Mouse (Mus musculus) ES-E14 (cell line): Measurements from ENCODE around the gene Arl8b.

Experiments used
- CHD2 ChIP-seq: IDR thresholded peaks from 2 replicates; pipeline ENCODE4 v1.6.1; 2014; ENCODE audit warnings: mild to moderate bottlenecking, low read depth, low read length, inconsistent platforms
- HCFC1 ChIP-seq: IDR thresholded peaks from 2 replicates; pipeline ENCODE4 v1.6.1; 2012; ENCODE audit warnings: low read length, inconsistent platforms, borderline replicate concordance; ENCODE audit not compliant: insufficient read depth
- MAFK ChIP-seq: IDR thresholded peaks from 2 replicates; pipeline ENCODE4 v1.6.1; 2014; ENCODE audit warnings: mild to moderate bottlenecking, low read depth, low read length, inconsistent platforms; ENCODE audit not compliant: insufficient read depth
- ZC3H11A ChIP-seq: IDR thresholded peaks from 2 replicates; pipeline ENCODE4 v1.6.1; 2012; ENCODE audit warnings: low read depth, mild to moderate bottlenecking, inconsistent platforms, low read length, borderline replicate concordance
- ZNF384 ChIP-seq: IDR thresholded peaks from 2 replicates; pipeline ENCODE4 v1.6.1; 2012; ENCODE audit warnings: low read depth, low read length, inconsistent platforms

DNA sequence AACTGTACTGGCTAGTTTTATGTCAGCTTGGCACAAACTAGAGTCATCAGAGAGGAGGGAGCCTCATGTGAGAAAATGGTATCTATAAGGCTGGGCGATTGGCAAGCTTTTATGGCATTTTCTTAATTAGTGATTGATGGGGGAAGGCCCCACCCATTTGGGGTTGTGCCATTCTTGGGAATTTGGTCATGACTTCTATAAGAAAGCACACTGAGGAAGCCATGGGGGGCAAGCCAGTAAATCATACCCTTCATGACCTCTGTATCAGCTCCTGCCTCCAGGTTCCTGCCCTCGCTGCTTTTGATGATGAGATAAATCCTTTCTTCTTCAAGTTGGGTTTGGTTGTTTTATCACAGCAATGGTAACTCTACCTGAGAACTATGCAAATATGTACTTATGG, 87.5 kb downstream of the Arl8b start:
- TF ChIP-seq HCFC1 (no peak), ZC3H11A (no peak), MAFK (no peak), ZNF384 (no peak), CHD2 (no peak)
